Comparison of ENCODE assay signal across 12 mouse cellular contexts in genomic region chr9:88380076-88380475, GRCm38 (mm10). TPM values are rescaled to one million over a fixed set of nuclear protein-coding genes. Genes with fewer than 3 reads are reported as not detected.
DNase-seq lines count a peak whose midpoint lies in the region; ATAC-seq and TF ChIP-seq lines count a peak whose summit lies in the region.
"Had no signal": no experiment of that assay in that cellular context is flagged by ENCODE, and none has a peak within 500 bp of the region (broad histone marks: within the 10 kb centered on the region; RNA-seq: fewer than 3 reads in every experiment).

No protein-coding gene starts in this region.

- H3K9ac ChIP-seq in forebrain, embryonic 12.5 days = no peak overlapping the region
- H3K9ac ChIP-seq: intestine, embryonic 15.5 days; lung, embryonic 14.5 days had no signal

- H3K27me3 ChIP-seq in kidney, adult 2 months (replicated peaks; ENCODE audit: control insufficient read depth, insufficient read depth, low read length) = no peaks in the 10 kb centered on the region
- no peaks in the 10 kb centered on the region for H3K27me3 ChIP-seq in forebrain, embryonic 12.5 days
- H3K27me3 ChIP-seq: intestine, embryonic 15.5 days had no signal

- ATAC-seq in CD4-positive, CD25-positive, alpha-beta regulatory T cell, adult 4 months = peak; percentile 94
- ATAC-seq in granulocyte monocyte progenitor cell, adult 5-6 weeks (replicated peaks; ENCODE audit: poor library complexity, severe bottlenecking) = peak; percentile 79
- peak; percentile 61 for ATAC-seq in monocyte, adult 5-6 weeks (replicated peaks; ENCODE audit: insufficient number of reproducible peaks, low FRiP score, low TSS enrichment, poor library complexity, severe bottlenecking)
- ATAC-seq in forebrain, embryonic 12.5 days (ENCODE audit: low FRiP score) = no peak
- ATAC-seq: intestine, embryonic 15.5 days had no signal

- TF ChIP-seq CTCF in kidney, adult 2 months (conservative IDR thresholded peaks at IDR 0.05; ENCODE audit: insufficient read depth, insufficient read length, low read depth, low read length) = no peak

- no peaks in the 10 kb centered on the region for H3K4me1 ChIP-seq in kidney, adult 2 months (ENCODE audit: control insufficient read depth, insufficient read depth, low read length)
- no peaks in the 10 kb centered on the region for H3K4me1 ChIP-seq in forebrain, embryonic 12.5 days
- H3K4me1 ChIP-seq: intestine, embryonic 15.5 days had no signal

- H3K9me3 ChIP-seq in forebrain, embryonic 12.5 days = no peaks in the 10 kb centered on the region
- H3K9me3 ChIP-seq: intestine, embryonic 15.5 days had no signal

- 70% methylated on average over 7 of the region's 7 CpGs for WGBS in kidney, adult 2 months
- WGBS in forebrain, embryonic 12.5 days = 78% methylated on average over 7 of the region's 7 CpGs

- H3K36me3 ChIP-seq in kidney, adult 2 months (ENCODE audit: control insufficient read depth, insufficient read depth, low read length) = peaks cover 4% of the 10 kb centered on the region
- H3K36me3 ChIP-seq in forebrain, embryonic 12.5 days (replicated peaks) = peaks cover 27% of the 10 kb centered on the region

- DNase-seq in 3134 (ENCODE audit: extremely low read depth, insufficient read length, low spot score) = peak; percentile 52
- DNase-seq in embryo, embryonic 11 days = no peak
- no peak for DNase-seq in kidney, adult 2 months
- DNase-seq in embryo, embryonic 10.5 days (ENCODE audit: low spot score) = no peak
- DNase-seq: adrenal gland, postnatal 25 days; lung, embryonic 14.5 days; midbrain, embryonic 14.5 days had no signal

- no peak overlapping the region for H3K27ac ChIP-seq in kidney, adult 2 months (ENCODE audit: insufficient read depth, low read depth, low read length)
- H3K27ac ChIP-seq in forebrain, embryonic 12.5 days = no peak overlapping the region
- H3K27ac ChIP-seq: intestine, embryonic 15.5 days had no signal

- TF ChIP-seq POLR2A in kidney, adult 2 months (IDR thresholded peaks at IDR 0.05; ENCODE audit: low read depth, low read length) = no peak

- no peak overlapping the region for H3K4me3 ChIP-seq in kidney, adult 2 months (ENCODE audit: insufficient read depth, low read depth, low read length)
- no peak overlapping the region for H3K4me3 ChIP-seq in forebrain, embryonic 12.5 days (replicated peaks)
- H3K4me3 ChIP-seq: intestine, embryonic 15.5 days had no signal

- no peak overlapping the region for H3K4me2 ChIP-seq in forebrain, embryonic 12.5 days
- H3K4me2 ChIP-seq: intestine, embryonic 15.5 days; lung, embryonic 14.5 days had no signal

RNA-seq across cellular contexts. Expression of gene Nt5e, which starts 53.1 kb away (rescaled TPM):
- 100 to 1,000 TPM; 231 to 300 TPM for polyA plus RNA-seq in CD4-positive, CD25-positive, alpha-beta regulatory T cell, adult 4 months (2017; shearing (Covaris generic))
- 0.21 TPM in 1 of 2 replicates, not detected in the other for total RNA-seq in granulocyte monocyte progenitor cell, adult 5-6 weeks (2014; fragmentation: Nextera tagmentation)
- total RNA-seq in granulocyte monocyte progenitor cell, adult 5-6 weeks (2017) = 1.6 and 1.9 TPM in 2 replicates
- 4.6 to 8.6 TPM (median 4.9 TPM) in 3 replicates for total RNA-seq in monocyte, adult 5-6 weeks (2017)
- 16.1 and 21.8 TPM in 2 replicates for polyA plus RNA-seq in kidney, adult 2 months (2012; rRNA removed)
- polyA plus RNA-seq in forebrain, embryonic 12.5 days (2016; fragmentation: Nextera tagmentation; extraction: Ambion mirVana) = 0.60 and 0.78 TPM in 2 replicates

RNA-seq across cellular contexts. Expression of gene Snx14, which starts 58.7 kb away (rescaled TPM):
- 10 to 100 TPM; 44.6 to 52.4 TPM for polyA plus RNA-seq in CD4-positive, CD25-positive, alpha-beta regulatory T cell, adult 4 months (2017; shearing (Covaris generic))
- 39.3 and 45.3 TPM in 2 replicates for total RNA-seq in granulocyte monocyte progenitor cell, adult 5-6 weeks (2014; fragmentation: Nextera tagmentation)
- 18.1 and 18.9 TPM in 2 replicates for total RNA-seq in granulocyte monocyte progenitor cell, adult 5-6 weeks (2017)
- total RNA-seq in monocyte, adult 5-6 weeks (2017) = 34.1 to 44.9 TPM (median 35.3 TPM) in 3 replicates
- 12.7 and 15.8 TPM in 2 replicates for polyA plus RNA-seq in kidney, adult 2 months (2012; rRNA removed)
- polyA plus RNA-seq in forebrain, embryonic 12.5 days (2016; fragmentation: Nextera tagmentation; extraction: Ambion mirVana) = 22.4 and 25.0 TPM in 2 replicates

Comparison
In these comparisons a context has a peak if more than half of its experiments do, and no peak if none do; other contexts are left out.
1. RNA of gene Nt5e, which starts 53.1 kb away (polyA plus RNA-seq): 231 to 300 TPM in CD4-positive, CD25-positive, alpha-beta regulatory T cell, adult 4 months; 16.1 to 21.8 TPM in kidney, adult 2 months and 0.60 to 0.78 TPM in forebrain, embryonic 12.5 days; every median in the first group is over 10 times any median in the second.